Mouse (Mus musculus): ENCODE data around the gene Hist1h2bm.

- TF ChIP-seq POLR2A (IDR thresholded peaks at IDR 0.05; ENCODE audit: borderline replicate concordance, extremely low read depth, insufficient read depth, insufficient read length, poor library complexity, severe bottlenecking) = no peak
- TF ChIP-seq CTCF (IDR thresholded peaks at IDR 0.05; ENCODE audit: borderline replicate concordance, extremely low read depth, insufficient read depth, insufficient read length) = no peak
Observed at GRCm38 (mm10) chr13:21722993-21723836, 1.4 kb downstream of the Hist1h2bm start.

Measured in brain, embryonic 14.5 days (tissue).